ENCODE assay signal across 8 mouse cellular contexts in the genomic region with DNA sequence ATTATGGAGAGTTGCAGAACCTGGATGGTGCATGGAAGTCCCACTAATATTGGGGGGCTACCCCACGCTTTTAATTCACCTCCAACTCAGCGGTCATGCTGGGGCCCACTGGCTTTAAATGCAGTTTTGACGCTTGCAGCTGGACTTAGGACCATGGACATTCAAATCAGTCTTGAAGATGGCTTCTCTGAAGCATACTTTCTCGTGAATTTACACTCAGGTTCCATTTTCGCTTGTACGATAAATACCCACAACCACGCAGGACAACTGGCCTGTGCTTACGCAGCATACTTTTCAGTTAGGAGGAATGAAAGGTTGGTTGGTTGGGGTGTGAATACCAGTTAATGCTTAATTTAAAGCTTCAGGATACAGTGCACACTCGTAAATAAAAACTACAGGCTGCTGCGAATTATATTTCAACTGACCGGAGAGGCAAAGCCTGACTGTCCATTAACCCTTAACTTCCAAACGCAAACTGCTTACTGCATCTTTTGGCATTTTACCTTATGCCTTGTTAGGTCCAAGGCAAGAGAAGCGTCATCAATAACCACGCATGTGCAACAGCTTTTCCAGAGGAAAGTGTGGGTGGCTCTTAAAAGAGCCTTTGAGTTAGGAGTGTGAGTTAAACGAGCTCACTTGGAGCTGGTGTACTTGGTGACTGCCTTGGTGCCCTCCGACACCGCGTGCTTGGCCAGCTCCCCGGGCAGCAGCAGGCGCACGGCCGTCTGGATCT. TPM values are rescaled to one million over a fixed set of nuclear protein-coding genes. Genes with fewer than 3 reads are reported as not detected.
A peak's percentile ranks its signal among the peaks of the same experiment; 100 is the strongest.
DNase-seq lines count a peak whose midpoint lies in the region; ATAC-seq and TF ChIP-seq lines count a peak whose summit lies in the region.

No protein-coding gene starts in this region.

- under 1% methylated on average over 22 of the region's 22 CpGs for WGBS in thymus, adult 2 months
- under 1% methylated on average over 21 of the region's 22 CpGs for WGBS in forebrain, postnatal 0 days
- WGBS in liver, embryonic 12.5 days (ENCODE audit: insufficient replicate concordance) = under 1% methylated on average over 22 of the region's 22 CpGs
- WGBS in small intestine, adult 2 months = under 1% methylated on average over 22 of the region's 22 CpGs

- peak; percentile 27; the same call in 1 of the 2 replicates for ATAC-seq in frontal cortex, adult (ENCODE audit: low TSS enrichment)
- ATAC-seq in forebrain, postnatal 0 days = no peak
- no peak for ATAC-seq in liver, embryonic 12.5 days

- H3K4me1 ChIP-seq in thymus, adult 2 months (replicated peaks; ENCODE audit: control insufficient read depth, insufficient read depth, low read length) = peaks cover 2% of the 10 kb centered on the region
- H3K4me1 ChIP-seq in forebrain, postnatal 0 days (ENCODE audit: insufficient read depth) = peaks cover 17% of the 10 kb centered on the region
- H3K4me1 ChIP-seq in liver, embryonic 12.5 days = peaks cover 52% of the 10 kb centered on the region
- peaks cover 8% of the 10 kb centered on the region; the same call in 1 of the 2 replicates for H3K4me1 ChIP-seq in small intestine, adult 2 months (ENCODE audit: control insufficient read depth, insufficient read depth, insufficient read length, low read length)

- H3K4me3 ChIP-seq in thymus, adult 2 months (ENCODE audit: control insufficient read depth, insufficient read depth, low read length) = peak overlapping the region; percentile 35
- peak overlapping the region; percentile 47 for H3K4me3 ChIP-seq in forebrain, postnatal 0 days (ENCODE audit: low read depth, low read length)
- H3K4me3 ChIP-seq in liver, embryonic 12.5 days = peak overlapping the region; percentile 59
- H3K4me3 ChIP-seq in small intestine, adult 2 months (ENCODE audit: low read depth, low read length) = peak overlapping the region; percentile 63

- H3K27ac ChIP-seq in thymus, adult 2 months (ENCODE audit: control insufficient read depth, insufficient read depth, low read length) = peak overlapping the region; percentile 72
- peak overlapping the region; percentile 29; the same call in 1 of the 2 replicates for H3K27ac ChIP-seq in forebrain, postnatal 0 days (ENCODE audit: low read depth, low read length)
- H3K27ac ChIP-seq in liver, embryonic 12.5 days = peak overlapping the region; percentile 99
- H3K27ac ChIP-seq in small intestine, adult 2 months (ENCODE audit: insufficient read depth, low read depth, low read length) = peak overlapping the region; percentile 65

- no peak for DNase-seq in frontal cortex, postnatal 14 days (ENCODE audit: low spot score in 2 of 2)
- no peak for DNase-seq in thymus, adult 2 months
- no peak for DNase-seq in thymus, adult 18-20 months
- DNase-seq in forebrain, postnatal 0 days = peak; percentile 22
- DNase-seq in urinary bladder, postnatal 4 days (ENCODE audit: low spot score in 2 of 2) = no peak

- no peaks in the 10 kb centered on the region for H3K36me3 ChIP-seq in thymus, adult 2 months (ENCODE audit: control insufficient read depth, insufficient read depth, low read length)
- no peaks in the 10 kb centered on the region for H3K36me3 ChIP-seq in forebrain, postnatal 0 days (ENCODE audit: insufficient read depth)
- no peaks in the 10 kb centered on the region for H3K36me3 ChIP-seq in liver, embryonic 12.5 days
- no peaks in the 10 kb centered on the region for H3K36me3 ChIP-seq in small intestine, adult 2 months (ENCODE audit: control insufficient read depth, insufficient read depth, low read length)

- no peak for TF ChIP-seq CTCF in thymus, adult 2 months (IDR thresholded peaks at IDR 0.05; ENCODE audit: borderline replicate concordance, control insufficient read depth, extremely low read depth, insufficient read depth, low read length, poor library complexity)
- TF ChIP-seq CTCF in forebrain, postnatal 0 days (IDR thresholded peaks at IDR 0.05; ENCODE audit: low read depth) = no peak
- TF ChIP-seq CTCF in small intestine, adult 2 months (IDR thresholded peaks at IDR 0.05; ENCODE audit: extremely low read depth, insufficient read length, insufficient replicate concordance, low read depth, low read length) = no peak

- H3K9ac ChIP-seq in forebrain, postnatal 0 days = 0 out of 2 replicates have a peak overlapping the region, but pooled peaks have one; percentile 31
- peak overlapping the region; percentile 85 for H3K9ac ChIP-seq in liver, embryonic 12.5 days

- TF ChIP-seq POLR2A in thymus, adult 2 months (IDR thresholded peaks at IDR 0.05; ENCODE audit: control insufficient read depth, extremely low read depth, insufficient read depth, low read length, poor library complexity) = no peak
- no peak for TF ChIP-seq POLR2A in small intestine, adult 2 months (IDR thresholded peaks at IDR 0.05; ENCODE audit: low read depth, low read length)

- H3K4me2 ChIP-seq in forebrain, postnatal 0 days (ENCODE audit: low read depth) = peak overlapping the region; percentile 77
- H3K4me2 ChIP-seq in liver, embryonic 12.5 days = peak overlapping the region; percentile 91

- H3K27me3 ChIP-seq in thymus, adult 2 months (ENCODE audit: control insufficient read depth, insufficient read depth, low read length) = no peaks in the 10 kb centered on the region
- no peaks in the 10 kb centered on the region for H3K27me3 ChIP-seq in forebrain, postnatal 0 days (ENCODE audit: insufficient read depth, low read length)
- no peaks in the 10 kb centered on the region for H3K27me3 ChIP-seq in liver, embryonic 12.5 days (replicated peaks)
- H3K27me3 ChIP-seq in small intestine, adult 2 months (ENCODE audit: control insufficient read depth, insufficient read depth, low read length) = no peaks in the 10 kb centered on the region

- H3K9me3 ChIP-seq in forebrain, postnatal 0 days (ENCODE audit: low read length) = no peaks in the 10 kb centered on the region
- H3K9me3 ChIP-seq in liver, embryonic 12.5 days (replicated peaks) = no peaks in the 10 kb centered on the region

RNA-seq across cellular contexts. Expression of a gene that starts 0.6 kb away (rescaled TPM):
- polyA plus RNA-seq in thymus, adult 2 months (2012; rRNA removed) = 118 and 183 TPM in 2 replicates
- 131 and 141 TPM in 2 replicates for total RNA-seq in forebrain, postnatal 0 days (2014; rRNA removed)
- polyA plus RNA-seq in forebrain, postnatal 0 days (2015; fragmentation: Nextera tagmentation; extraction: Ambion mirVana) = 0.65 and 0.73 TPM in 2 replicates
- polyA plus RNA-seq in liver, embryonic 12.5 days (2016; fragmentation: Nextera tagmentation; extraction: Ambion mirVana) = 1.5 and 1.7 TPM in 2 replicates
- 10.7 and 15.7 TPM in 2 replicates for polyA plus RNA-seq in small intestine, adult 2 months (2012; rRNA removed)

RNA-seq across cellular contexts. Expression of a gene that starts 0.9 kb away (rescaled TPM):
- 227 and 343 TPM in 2 replicates for polyA plus RNA-seq in thymus, adult 2 months (2012; rRNA removed)
- 342 and 560 TPM in 2 replicates for total RNA-seq in forebrain, postnatal 0 days (2014; rRNA removed)
- 12.1 and 14.6 TPM in 2 replicates for polyA plus RNA-seq in forebrain, postnatal 0 days (2015; fragmentation: Nextera tagmentation; extraction: Ambion mirVana)
- polyA plus RNA-seq in liver, embryonic 12.5 days (2016; fragmentation: Nextera tagmentation; extraction: Ambion mirVana) = 13.8 and 17.6 TPM in 2 replicates
- polyA plus RNA-seq in small intestine, adult 2 months (2012; rRNA removed) = 66.1 and 104 TPM in 2 replicates

RNA-seq across cellular contexts. Expression of a gene that starts 2.2 kb away (rescaled TPM):
- polyA plus RNA-seq in thymus, adult 2 months (2012; rRNA removed) = 670 and 733 TPM in 2 replicates
- 277 and 308 TPM in 2 replicates for total RNA-seq in forebrain, postnatal 0 days (2014; rRNA removed)
- 0.75 and 1.3 TPM in 2 replicates for polyA plus RNA-seq in forebrain, postnatal 0 days (2015; fragmentation: Nextera tagmentation; extraction: Ambion mirVana)
- polyA plus RNA-seq in liver, embryonic 12.5 days (2016; fragmentation: Nextera tagmentation; extraction: Ambion mirVana) = 8.3 and 14.2 TPM in 2 replicates
- polyA plus RNA-seq in small intestine, adult 2 months (2012; rRNA removed) = 79.4 and 100 TPM in 2 replicates

RNA-seq across cellular contexts. Expression of a gene that starts 6.5 kb away (rescaled TPM):
- 76.1 and 110 TPM in 2 replicates for polyA plus RNA-seq in thymus, adult 2 months (2012; rRNA removed)
- total RNA-seq in forebrain, postnatal 0 days (2014; rRNA removed) = 308 and 356 TPM in 2 replicates
- polyA plus RNA-seq in forebrain, postnatal 0 days (2015; fragmentation: Nextera tagmentation; extraction: Ambion mirVana) = 0.34 TPM in 1 of 2 replicates, not detected in the other
- polyA plus RNA-seq in liver, embryonic 12.5 days (2016; fragmentation: Nextera tagmentation; extraction: Ambion mirVana) = 6.4 and 6.5 TPM in 2 replicates
- polyA plus RNA-seq in small intestine, adult 2 months (2012; rRNA removed) = 4.7 and 7.1 TPM in 2 replicates

RNA-seq across cellular contexts. Expression of a gene that starts 17.4 kb away (rescaled TPM):
- not detected in 2 replicates for polyA plus RNA-seq in thymus, adult 2 months (2012; rRNA removed)
- total RNA-seq in forebrain, postnatal 0 days (2014; rRNA removed) = not detected in 2 replicates
- polyA plus RNA-seq in forebrain, postnatal 0 days (2015; fragmentation: Nextera tagmentation; extraction: Ambion mirVana) = not detected in 2 replicates
- not detected in 2 replicates for polyA plus RNA-seq in liver, embryonic 12.5 days (2016; fragmentation: Nextera tagmentation; extraction: Ambion mirVana)
- polyA plus RNA-seq in small intestine, adult 2 months (2012; rRNA removed) = not detected in 2 replicates

Comparison
In these comparisons a context has a peak if more than half of its experiments do, and no peak if none do; other contexts are left out.
1. H3K27ac ChIP-seq: peak in every context shown above with its lines; median percentile 99 in liver, embryonic 12.5 days; 72 in thymus, adult 2 months; 65 in small intestine, adult 2 months; 29 in forebrain, postnatal 0 days.